ENCODE assay signal across 16 mouse cellular contexts in the genomic region with DNA sequence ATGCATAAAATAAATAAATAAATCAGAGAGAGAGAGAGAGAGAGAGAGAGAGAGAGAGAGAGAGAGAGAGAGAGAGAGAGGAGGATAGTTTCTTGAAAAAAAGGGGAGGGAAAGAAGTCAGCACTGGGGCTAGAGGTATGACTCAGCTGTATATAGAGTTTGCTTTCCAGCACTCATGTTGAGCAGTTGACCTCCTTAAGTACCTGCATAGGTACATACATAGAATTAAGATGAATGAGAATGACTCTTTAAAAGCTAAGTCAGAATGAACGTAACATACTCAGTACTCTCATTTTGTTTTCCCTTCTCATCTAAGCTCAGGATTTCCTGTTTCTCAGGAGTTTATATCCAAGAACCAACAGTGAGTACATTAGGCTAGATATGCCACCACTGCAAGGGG.
"Had no signal": no experiment of that assay in that cellular context is flagged by ENCODE, and none has a peak within 500 bp of the region (broad histone marks: within the 10 kb centered on the region; RNA-seq: fewer than 3 reads in every experiment).

No protein-coding gene starts in this region.

- H3K9me3 ChIP-seq: neural tube, embryonic 13.5 days; neural tube, embryonic 15.5 days; stomach, embryonic 15.5 days had no signal

- H3K27me3 ChIP-seq: neural tube, embryonic 13.5 days; neural tube, embryonic 15.5 days; stomach, embryonic 15.5 days had no signal

- H3K36me3 ChIP-seq: neural tube, embryonic 13.5 days; neural tube, embryonic 15.5 days; stomach, embryonic 15.5 days had no signal

- H3K4me2 ChIP-seq: neural tube, embryonic 13.5 days; neural tube, embryonic 15.5 days; stomach, embryonic 15.5 days had no signal

- DNase-seq: retina, postnatal 1 day; right cerebral cortex, adult 18-20 months; right cerebral cortex, postnatal 14 days; right cerebral cortex, postnatal 25 days; right cerebral cortex, postnatal 4 days; spleen, adult 18-20 months; thymus, adult 18-20 months; thymus, adult 2 months; thymus, postnatal 14 days; thymus, postnatal 25 days; thymus, postnatal 36 days; thymus, postnatal 4 days had no signal

- H3K4me1 ChIP-seq: neural tube, embryonic 15.5 days had no signal

- H3K9ac ChIP-seq: neural tube, embryonic 13.5 days; neural tube, embryonic 15.5 days; stomach, embryonic 15.5 days had no signal

- H3K4me3 ChIP-seq: neural tube, embryonic 13.5 days; neural tube, embryonic 15.5 days; stomach, embryonic 15.5 days had no signal

- H3K27ac ChIP-seq: neural tube, embryonic 13.5 days; neural tube, embryonic 15.5 days; stomach, embryonic 15.5 days; stomach, postnatal 0 days had no signal
